Mouse (Mus musculus) frontal cortex, adult (tissue): Measurements from ENCODE around the gene Olfr8.
"Not testable (repeated sequence)": the region's sequence is repeated elsewhere in the genome, so short reads cannot be mapped to it uniquely, and the experiment has no call there.

Experiments used
- ATAC-seq: cut with Nextera tagmentation; 2 replicates; pipeline ENCODE4 v1.9.2; 2017; ENCODE audit warnings: mild to moderate bottlenecking, moderate library complexity, mixed read lengths; ENCODE audit not compliant: low TSS enrichment

The Olfr8 gene

GRCm38 (mm10) chr10:78950336-78950735 lies at the start of gene Olfr8:
Gene Olfr8 (plus strand): TSS chr10:78950636.
- ATAC-seq = not testable (repeated sequence)

- not testable (repeated sequence) for ATAC-seq
Observed at GRCm38 (mm10) chr10:78912871-78913270, 37.6 kb upstream of the Olfr8 start, which contains the start of gene Olfr1354. Gene Olfr1354 (plus strand): TSS chr10:78913171.

- not testable (repeated sequence) for ATAC-seq
Observed at GRCm38 (mm10) chr10:78963009-78963408, 12.6 kb downstream of the Olfr8 start, which contains the start of gene Olfr1353. Gene Olfr1353 (plus strand): TSS chr10:78963309.

DNA sequence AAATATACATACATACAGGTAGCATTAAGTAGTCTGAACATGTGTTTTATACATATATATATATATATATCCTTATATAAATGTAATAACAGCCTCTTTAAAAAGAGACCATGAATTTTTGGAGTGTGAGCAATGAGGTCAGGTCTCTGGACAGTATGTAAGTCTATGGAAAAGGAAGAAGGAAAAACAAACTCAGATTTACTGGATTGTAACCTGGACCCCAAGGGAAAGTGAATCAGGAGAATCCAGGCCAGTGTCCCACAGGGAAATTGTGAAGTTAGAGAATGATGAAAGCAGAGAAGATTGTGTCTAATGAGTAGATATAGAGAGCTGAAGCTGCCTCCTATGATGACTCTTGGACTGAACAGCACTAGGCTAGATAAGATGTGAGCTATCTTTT lies 30.3 kb downstream of the Olfr8 start, which contains the start of gene Olfr1352:
TSS of gene Olfr1352 (plus strand) at position 301 of the 400 bp plus-strand sequence.
- no peak for ATAC-seq
